Mouse (Mus musculus) lung, embryonic 15.5 days (tissue): ENCODE data around the gene Trmt1l. TPM values are rescaled to one million over a fixed set of nuclear protein-coding genes. Genes with fewer than 3 reads are reported as not detected.

Experiments
- ATAC-seq: fragments of 200-750 bp; cut with Nextera tagmentation; 2 replicates; pipeline ENCODE4 v1.8.0; 2017; ENCODE audit warnings: moderate number of reproducible peaks, borderline replicate concordance; ENCODE audit not compliant: low FRiP score, low TSS enrichment; ENCODE audit errors: extremely low read depth
- H3K27ac ChIP-seq: fragments of 300-500 bp; sonication (generic); 2 replicates; pipeline ENCODE4 v1.5.1; 2015; ENCODE audit warnings: moderate library complexity, mild to moderate bottlenecking, inconsistent platforms
- H3K27me3 ChIP-seq: fragments of 300-500 bp; sonication (generic); 2 replicates; pipeline ENCODE4 v1.6.1; 2015; ENCODE audit warnings: inconsistent platforms
- H3K36me3 ChIP-seq: fragments of 300-500 bp; sonication (generic); 2 replicates; pipeline ENCODE4 v1.6.1; 2015; ENCODE audit warnings: inconsistent platforms
- H3K4me1 ChIP-seq: fragments of 300-500 bp; sonication (generic); 2 replicates; pipeline ENCODE4 v1.6.1; 2015; ENCODE audit warnings: inconsistent platforms
- H3K4me2 ChIP-seq: fragments of 300-500 bp; sonication (generic); 2 replicates; pipeline ENCODE4 v1.6.1; 2015; ENCODE audit warnings: inconsistent platforms, mild to moderate bottlenecking, moderate library complexity
- H3K4me3 ChIP-seq: fragments of 300-500 bp; sonication (generic); 2 replicates; pipeline ENCODE4 v1.5.1; 2015; ENCODE audit warnings: mild to moderate bottlenecking, inconsistent platforms
- H3K9ac ChIP-seq: fragments of 300-500 bp; sonication (generic); 2 replicates; pipeline ENCODE4 v1.6.1; 2015; ENCODE audit warnings: inconsistent platforms
- H3K9me3 ChIP-seq: fragments of 300-500 bp; sonication (generic); 2 replicates; pipeline ENCODE4 v1.6.1; 2016; ENCODE audit warnings: inconsistent platforms
- WGBS: fragments of 180-500 bp; shearing (Covaris S2); methylation state at CpG from one replicate; pipeline ENCODE4 v1.1.7; 2015; 5-methylcytosine and 5-hydroxymethylcytosine counted together
- polyA plus RNA-seq: library from polyadenylated mRNA; unstranded; fragments of >200 nt; fragmentation: Nextera tagmentation; extraction: Ambion mirVana; gene quantifications from 2 replicates; pipeline ENCODE4 v1.2.1, GENCODE M21; 2015

Trmt1l gene
- 41.1 and 42.7 TPM in 2 replicates for polyA plus RNA-seq

DNA sequence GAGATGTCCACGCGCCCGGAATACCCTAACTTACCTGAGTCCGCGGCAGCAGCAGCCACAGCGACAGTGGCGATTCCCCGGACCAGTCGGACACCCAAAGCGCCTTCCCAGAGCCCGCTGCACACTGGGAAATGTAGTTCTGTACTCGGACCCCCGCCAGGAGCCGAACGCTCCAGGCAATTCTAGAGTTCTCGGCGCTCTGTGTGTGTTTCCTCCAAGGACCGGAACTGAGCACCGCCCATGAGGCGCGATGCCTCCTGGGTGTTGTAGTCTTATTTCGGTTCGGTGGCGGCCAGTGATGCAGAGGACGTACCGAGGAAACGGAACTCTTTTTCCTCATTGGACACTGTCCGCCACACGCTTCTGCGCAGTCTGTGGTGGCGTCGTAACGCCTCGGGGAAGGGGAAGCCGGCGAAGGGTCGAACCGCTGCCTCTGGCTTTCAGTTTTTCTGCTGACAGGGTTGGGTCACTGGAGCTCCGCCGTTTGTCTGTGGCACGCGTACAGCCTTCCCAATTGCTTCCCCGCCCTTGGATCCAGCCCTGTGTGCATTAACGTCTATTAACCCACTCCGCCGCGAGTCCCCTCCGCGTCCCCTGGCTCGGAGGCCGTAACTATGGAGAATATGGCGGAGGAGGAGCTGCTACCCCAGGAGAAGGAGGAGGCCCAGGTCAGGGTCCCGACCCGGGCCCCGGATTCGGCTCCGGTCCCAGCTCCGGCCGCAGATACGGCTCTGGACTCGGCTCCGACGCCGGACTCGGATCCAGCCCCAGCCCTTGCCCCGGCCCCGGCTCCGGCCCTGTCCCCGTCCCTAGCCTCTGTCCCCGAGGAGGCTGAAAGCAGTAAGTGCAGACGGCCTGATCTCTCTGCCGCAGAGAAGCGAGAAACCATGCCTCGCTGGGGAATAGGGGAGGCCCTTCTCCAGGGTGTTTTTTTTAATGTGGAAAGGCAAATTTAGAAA is at the start of gene Trmt1l, which contains the start of gene Swt1:
Gene Trmt1l, plus strand, starts transcription at position 280 of the 959 bp plus-strand sequence.
Gene Swt1, minus strand, starts transcription at position 193 of the 959 bp plus-strand sequence.
- Histone ChIP-seq H3K4me2 (peak within 1 kb of the TSS; percentile 63), H3K9ac (peak within 1 kb of the TSS; percentile 96), H3K4me3 (peak within 1 kb of the TSS; percentile 91), H3K9me3 (no peaks in the 10 kb centered on the region), H3K36me3 (no peaks in the 10 kb centered on the region), H3K27me3 (no peaks in the 10 kb centered on the region), H3K27ac (peak within 1 kb of the TSS; percentile 96), H3K4me1 (peaks cover 21% of the 10 kb centered on the region)
- WGBS: under 1% methylated on average over 74 of the region's 74 CpGs
- ATAC-seq: peak; percentile 99

DNA sequence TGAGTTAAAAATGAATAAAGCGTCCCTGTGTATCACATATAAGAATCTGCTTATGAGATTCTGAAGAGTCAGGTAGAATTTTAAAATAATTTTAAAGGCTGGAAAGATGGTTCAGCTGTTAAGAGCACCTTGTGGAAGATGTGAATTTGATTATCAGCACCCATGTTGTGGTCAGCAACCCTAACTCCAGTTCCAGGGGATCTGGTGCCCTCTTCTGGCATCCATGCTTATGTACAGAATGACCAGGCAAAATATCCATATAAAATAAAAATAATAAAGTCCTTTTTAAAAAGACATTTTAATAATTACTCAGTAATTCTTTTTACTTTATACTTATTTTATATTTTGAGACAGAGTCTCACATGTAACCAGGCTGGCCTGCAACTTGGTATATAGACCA is 38.3 kb upstream of the Trmt1l start:
- Histone ChIP-seq H3K4me1 (no peaks in the 10 kb centered on the region), H3K9ac (no peak overlapping the region), H3K4me3 (no peak overlapping the region), H3K36me3 (peaks cover 19% of the 10 kb centered on the region), H3K27ac (no peak overlapping the region), H3K27me3 (no peaks in the 10 kb centered on the region), H3K9me3 (no peaks in the 10 kb centered on the region), H3K4me2 (no peak overlapping the region)
- no peak for ATAC-seq
- 95% methylated on average over 1 of the region's 1 CpGs for WGBS

DNA sequence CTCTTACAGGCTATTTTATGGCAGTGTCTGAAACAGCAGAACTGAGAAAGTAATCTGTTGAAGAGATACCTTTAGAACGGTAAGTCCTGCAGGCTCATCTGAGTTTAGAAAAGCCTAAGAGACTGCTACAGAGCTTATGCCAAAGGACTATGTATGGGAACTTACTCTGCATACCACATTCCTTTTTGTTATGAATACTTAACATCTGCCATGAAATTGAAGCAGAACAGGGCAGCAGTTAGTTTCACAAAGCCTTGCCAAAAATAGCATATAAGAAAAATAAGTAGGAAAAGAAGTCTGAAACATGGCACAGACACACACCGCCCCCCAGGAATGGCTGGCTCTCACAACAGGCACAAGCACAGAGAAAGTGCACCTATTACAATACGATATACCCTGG is 18.5 kb upstream of the Trmt1l start:
- no peaks in the 10 kb centered on the region for H3K9me3 ChIP-seq
- 92% methylated on average over 3 of the region's 3 CpGs for WGBS
- H3K27ac ChIP-seq: no peak overlapping the region
- no peak overlapping the region for H3K4me2 ChIP-seq
- no peaks in the 10 kb centered on the region for H3K4me1 ChIP-seq
- no peak overlapping the region for H3K9ac ChIP-seq
- H3K36me3 ChIP-seq: peaks cover 26% of the 10 kb centered on the region; the same call in 1 of the 2 replicates
- no peak for ATAC-seq
- H3K27me3 ChIP-seq: no peaks in the 10 kb centered on the region
- no peak overlapping the region for H3K4me3 ChIP-seq

DNA sequence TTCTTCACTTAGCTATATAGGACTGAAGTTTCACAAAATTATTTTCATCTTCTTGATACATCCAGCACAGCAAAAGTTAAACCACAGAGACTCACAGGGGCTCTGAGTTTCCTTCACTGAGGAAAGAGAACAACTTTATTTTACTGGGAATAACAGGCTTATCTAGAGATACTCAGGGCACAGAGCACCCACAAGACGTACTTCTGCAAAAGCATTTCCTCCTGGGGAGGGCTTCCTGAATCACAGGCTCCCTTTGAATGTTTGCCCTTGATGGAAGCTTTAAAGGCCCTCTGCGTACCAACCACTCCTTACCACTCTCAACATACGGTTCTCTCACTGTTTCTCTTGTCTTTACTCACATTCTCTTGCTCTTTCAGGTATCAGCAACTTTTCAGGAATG is 6.2 kb upstream of the Trmt1l start:
- Histone ChIP-seq H3K27me3 (no peaks in the 10 kb centered on the region), H3K4me2 (no peak overlapping the region), H3K9me3 (no peaks in the 10 kb centered on the region), H3K9ac (no peak overlapping the region), H3K36me3 (peaks cover 35% of the 10 kb centered on the region), H3K4me3 (no peak overlapping the region), H3K27ac (no peak overlapping the region), H3K4me1 (peaks cover 9% of the 10 kb centered on the region)
- ATAC-seq: no peak
- 63% methylated on average over 3 of the region's 3 CpGs for WGBS

DNA sequence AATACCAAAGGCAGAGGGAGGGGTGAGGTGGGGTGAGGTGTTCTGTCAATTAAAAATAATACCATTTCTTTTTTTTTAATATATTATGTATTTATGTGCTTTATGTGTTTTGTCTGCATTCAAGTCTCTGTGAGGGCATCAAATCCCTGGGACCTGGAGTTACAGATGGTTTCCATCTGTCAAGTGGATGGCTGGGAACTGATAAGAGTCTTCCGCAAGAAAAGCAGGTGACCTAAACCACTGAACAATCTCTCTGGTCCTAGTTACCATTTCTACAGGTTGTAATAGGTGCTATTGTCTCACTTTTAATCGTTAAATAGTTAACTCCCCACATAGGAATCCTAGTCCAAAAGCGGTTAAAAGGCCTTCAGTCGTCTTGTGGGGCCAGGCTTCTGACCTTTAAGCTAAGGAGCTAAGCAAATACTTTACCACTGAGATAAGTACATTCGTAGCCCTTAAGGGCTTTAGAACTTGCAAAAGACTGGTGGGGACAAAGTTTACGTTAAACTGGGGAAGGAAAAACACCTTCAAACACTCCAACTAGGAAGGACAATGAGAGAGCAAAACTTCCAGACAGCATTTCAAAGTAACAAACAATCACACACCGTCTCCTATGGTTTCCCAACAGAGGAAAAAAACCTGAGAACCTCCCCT is 1.3 kb upstream of the Trmt1l start:
- 13% methylated on average over 7 of the region's 7 CpGs for WGBS
- Histone ChIP-seq H3K4me3 (peak overlapping the region; percentile 91), H3K9ac (peak overlapping the region; percentile 85), H3K9me3 (no peaks in the 10 kb centered on the region), H3K27me3 (no peaks in the 10 kb centered on the region), H3K27ac (peak overlapping the region; percentile 93), H3K4me2 (peak overlapping the region; percentile 63), H3K36me3 (0 out of 2 replicates have a peak, but pooled peaks cover 4% of the 10 kb centered on the region), H3K4me1 (peaks cover 21% of the 10 kb centered on the region)
- ATAC-seq: no peak

DNA sequence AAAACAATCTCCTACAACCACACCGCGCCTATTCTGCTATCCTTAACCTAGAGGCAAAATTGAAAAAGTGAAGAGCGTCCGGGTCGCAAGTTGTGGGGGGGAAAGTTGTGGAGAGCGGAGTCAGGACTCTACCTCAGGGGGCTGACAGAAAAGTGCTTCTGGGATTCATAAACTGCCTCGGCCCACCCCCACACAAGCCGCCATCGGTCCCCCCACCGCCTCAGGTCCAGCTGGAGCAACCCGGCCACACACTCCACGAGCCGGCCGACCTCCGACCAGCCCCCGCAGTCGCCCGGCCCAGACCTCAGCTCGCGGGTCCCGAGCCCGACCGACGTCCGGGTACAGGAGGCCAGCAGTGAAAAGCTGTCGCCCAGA is 467 bp upstream of the Trmt1l start:
- Histone ChIP-seq H3K4me1 (peaks cover 21% of the 10 kb centered on the region), H3K9me3 (no peaks in the 10 kb centered on the region), H3K9ac (peak overlapping the region; percentile 85), H3K27me3 (no peaks in the 10 kb centered on the region), H3K27ac (peak overlapping the region; percentile 93), H3K4me2 (peak overlapping the region; percentile 63), H3K36me3 (no peaks in the 10 kb centered on the region), H3K4me3 (peak overlapping the region; percentile 91)
- under 1% methylated on average over 26 of the region's 26 CpGs for WGBS
- peak; percentile 66 for ATAC-seq

DNA sequence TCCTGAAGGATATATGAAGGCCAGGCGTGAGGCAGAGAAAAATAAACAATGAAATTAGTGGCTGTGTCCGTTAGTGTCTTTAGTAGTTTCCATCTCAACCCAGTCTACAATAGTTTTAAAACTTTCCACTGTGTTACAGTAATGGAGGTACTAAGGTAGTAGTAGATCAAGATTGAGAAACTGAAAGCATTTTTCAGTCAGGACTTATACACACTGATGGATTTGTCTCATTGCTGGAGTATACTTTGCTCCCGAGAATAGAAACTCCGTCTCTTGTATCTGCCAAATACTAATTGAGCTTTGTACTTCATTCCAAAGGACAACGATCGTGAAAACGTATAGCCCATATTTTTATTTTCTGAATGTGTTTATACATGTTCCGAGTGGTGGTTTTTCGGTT is 974 bp downstream of the Trmt1l start:
- H3K36me3 ChIP-seq: peaks cover 5% of the 10 kb centered on the region; the same call in 1 of the 2 replicates
- no peaks in the 10 kb centered on the region for H3K27me3 ChIP-seq
- WGBS: 19% methylated on average over 9 of the region's 9 CpGs
- peak overlapping the region; percentile 54 for H3K4me2 ChIP-seq
- no peak for ATAC-seq
- H3K9ac ChIP-seq: peak overlapping the region; percentile 96
- H3K9me3 ChIP-seq: no peaks in the 10 kb centered on the region
- H3K27ac ChIP-seq: peak overlapping the region; percentile 96
- H3K4me1 ChIP-seq: peaks cover 21% of the 10 kb centered on the region
- H3K4me3 ChIP-seq: peak overlapping the region; percentile 91

DNA sequence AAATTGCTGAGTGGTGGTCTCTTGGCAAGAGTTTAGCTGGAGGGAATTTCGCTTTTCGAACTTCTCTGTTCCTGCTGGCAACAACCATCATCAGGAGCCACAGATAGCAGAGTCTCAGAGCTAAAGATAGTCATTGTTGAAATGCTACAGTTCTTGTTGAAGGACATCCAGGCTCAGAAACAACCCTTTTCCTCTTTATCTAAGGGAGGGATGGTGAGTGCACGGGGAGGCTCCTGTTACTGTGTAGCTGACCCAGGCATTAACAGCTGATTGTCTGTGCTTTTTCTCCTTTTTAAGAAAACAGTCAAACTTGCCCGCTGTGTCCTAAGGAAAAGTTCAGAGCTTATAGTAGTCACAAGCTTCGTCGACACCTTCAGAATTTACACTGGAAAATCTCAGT is 7.1 kb downstream of the Trmt1l start:
- Histone ChIP-seq H3K4me1 (0 out of 2 replicates have a peak, but pooled peaks cover 3% of the 10 kb centered on the region), H3K27me3 (no peaks in the 10 kb centered on the region), H3K4me3 (no peak overlapping the region), H3K27ac (no peak overlapping the region), H3K9ac (no peak overlapping the region), H3K36me3 (peaks cover 41% of the 10 kb centered on the region), H3K9me3 (no peaks in the 10 kb centered on the region), H3K4me2 (no peak overlapping the region)
- WGBS: 62% methylated on average over 6 of the region's 6 CpGs
- no peak for ATAC-seq

DNA sequence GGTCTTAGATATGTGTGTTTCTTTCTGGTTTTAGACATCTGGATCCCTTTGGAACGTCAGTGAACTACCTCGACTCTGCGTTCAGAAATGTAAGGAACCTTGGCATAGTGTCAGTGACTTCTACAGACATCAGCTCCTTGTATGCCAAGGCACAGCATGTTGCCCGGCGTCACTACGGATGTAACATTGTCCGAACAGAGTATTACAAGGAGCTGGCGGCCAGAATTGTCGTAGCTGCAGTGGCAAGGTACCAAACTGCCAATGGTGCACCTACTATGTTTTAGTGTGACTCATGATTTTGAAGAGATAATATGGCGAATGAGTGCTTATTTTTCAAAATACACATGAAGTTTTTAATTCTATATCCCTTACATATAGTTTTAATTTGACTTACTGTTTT is 21.5 kb downstream of the Trmt1l start:
- H3K27me3 ChIP-seq: no peaks in the 10 kb centered on the region
- 93% methylated on average over 10 of the region's 10 CpGs for WGBS
- H3K9me3 ChIP-seq: no peaks in the 10 kb centered on the region
- peaks cover 75% of the 10 kb centered on the region for H3K36me3 ChIP-seq
- no peak for ATAC-seq
- H3K27ac ChIP-seq: no peak overlapping the region
- H3K4me2 ChIP-seq: no peak overlapping the region
- H3K9ac ChIP-seq: no peak overlapping the region
- H3K4me1 ChIP-seq: no peaks in the 10 kb centered on the region
- H3K4me3 ChIP-seq: no peak overlapping the region

DNA sequence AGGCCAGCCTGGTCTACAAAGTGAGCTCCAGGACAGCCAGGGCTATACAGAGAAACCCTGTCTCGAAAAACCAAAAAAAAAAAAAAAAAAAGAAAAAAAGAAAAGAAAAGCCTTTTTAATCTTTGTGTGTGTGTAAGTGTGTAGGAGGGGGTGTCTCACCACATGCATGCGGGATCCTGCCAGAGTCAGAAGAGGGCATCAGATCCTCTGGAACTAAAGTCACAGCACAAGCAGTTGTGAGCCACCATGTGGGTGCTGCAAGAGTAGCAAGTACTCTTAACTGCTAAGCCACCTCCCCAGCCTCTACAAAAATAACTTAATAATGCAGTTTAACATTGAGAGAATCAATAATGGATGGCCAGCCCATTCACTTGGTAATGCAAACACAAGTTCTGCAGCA is 22.5 kb downstream of the Trmt1l start:
- no peak overlapping the region for H3K4me2 ChIP-seq
- no peaks in the 10 kb centered on the region for H3K27me3 ChIP-seq
- no peak overlapping the region for H3K4me3 ChIP-seq
- no peak for ATAC-seq
- H3K9me3 ChIP-seq: no peaks in the 10 kb centered on the region
- no peaks in the 10 kb centered on the region for H3K4me1 ChIP-seq
- WGBS: 84% methylated on average over 1 of the region's 2 CpGs
- H3K27ac ChIP-seq: no peak overlapping the region
- no peak overlapping the region for H3K9ac ChIP-seq
- peaks cover 67% of the 10 kb centered on the region for H3K36me3 ChIP-seq

DNA sequence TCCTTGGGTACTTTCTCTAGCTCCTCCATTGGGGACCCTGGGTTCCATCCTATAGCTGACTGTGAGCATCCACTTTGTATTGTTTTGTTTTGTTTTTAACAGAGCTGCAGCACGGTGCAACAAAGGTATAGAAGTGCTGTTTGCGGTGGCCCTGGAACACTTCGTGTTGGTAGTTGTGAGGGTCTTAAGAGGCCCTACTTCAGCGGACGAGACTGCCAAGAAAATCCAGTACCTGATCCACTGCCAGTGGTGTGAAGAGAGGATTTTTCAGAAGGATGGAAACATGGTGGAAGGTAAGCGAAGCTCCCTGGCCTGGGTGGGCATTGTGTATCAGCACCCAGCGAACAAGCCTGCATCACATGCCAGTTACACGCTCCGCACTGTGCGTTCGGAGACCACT is 23.6 kb downstream of the Trmt1l start:
- 94% methylated on average over 11 of the region's 11 CpGs for WGBS

DNA sequence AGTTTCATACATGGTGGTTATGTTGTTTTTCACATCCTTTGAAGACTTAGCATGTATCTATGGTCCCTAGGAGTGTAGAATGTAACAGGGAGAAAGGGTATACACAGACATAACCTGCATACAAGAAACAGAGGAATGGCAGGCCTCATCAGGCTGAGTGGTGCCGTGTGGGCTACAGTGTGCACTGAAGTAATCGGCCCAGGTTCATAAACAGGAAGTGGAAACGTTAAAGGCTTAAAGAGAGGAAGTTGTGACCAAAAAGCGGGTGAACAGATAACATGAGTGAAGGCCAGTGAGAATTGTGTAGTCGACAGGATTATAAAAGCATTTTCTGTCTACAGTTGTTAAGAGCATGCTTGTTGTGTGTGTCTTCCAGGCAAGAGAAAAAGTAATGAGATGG is 28.7 kb downstream of the Trmt1l start:
- Histone ChIP-seq H3K4me2 (no peak overlapping the region), H3K4me3 (no peak overlapping the region), H3K27ac (no peak overlapping the region), H3K27me3 (no peaks in the 10 kb centered on the region), H3K4me1 (no peaks in the 10 kb centered on the region), H3K9ac (no peak overlapping the region), H3K9me3 (no peaks in the 10 kb centered on the region), H3K36me3 (peaks cover 53% of the 10 kb centered on the region)
- WGBS: 58% methylated on average over 5 of the region's 5 CpGs
- no peak for ATAC-seq

More for the DNA sequence above, 23.6 kb downstream of the Trmt1l start:
- H3K9ac ChIP-seq: no peak overlapping the region
- no peaks in the 10 kb centered on the region for H3K27me3 ChIP-seq
- no peak overlapping the region for H3K4me3 ChIP-seq
- H3K4me2 ChIP-seq: no peak overlapping the region
- H3K9me3 ChIP-seq: no peaks in the 10 kb centered on the region
- no peak overlapping the region for H3K27ac ChIP-seq
- H3K36me3 ChIP-seq: peaks cover 65% of the 10 kb centered on the region
- H3K4me1 ChIP-seq: no peaks in the 10 kb centered on the region
- ATAC-seq: no peak
